Comparison of ENCODE assay signal across 17 mouse cellular contexts in the genomic region with DNA sequence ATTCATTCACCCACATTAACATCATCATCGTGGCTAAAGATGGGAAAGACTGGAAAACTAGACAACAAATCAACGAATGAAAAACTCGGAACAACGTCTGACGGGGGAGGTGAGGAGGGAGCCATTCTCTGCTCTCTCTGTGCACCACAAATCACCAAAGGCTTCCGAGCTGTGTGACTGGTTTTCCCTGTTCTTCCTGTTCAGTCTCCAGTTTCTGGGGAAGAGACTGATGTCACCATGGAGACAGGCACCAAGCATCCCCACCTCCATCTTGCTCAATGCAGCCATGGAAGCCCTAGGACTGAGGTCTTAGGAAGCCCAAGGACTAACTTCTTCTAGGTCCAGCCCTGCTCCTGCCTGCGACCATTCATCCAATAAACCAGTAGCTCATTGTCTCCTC.
DNase-seq lines count a peak whose midpoint lies in the region; ATAC-seq and TF ChIP-seq lines count a peak whose summit lies in the region.
"Had no signal": no experiment of that assay in that cellular context is flagged by ENCODE, and none has a peak within 500 bp of the region (broad histone marks: within the 10 kb centered on the region; RNA-seq: fewer than 3 reads in every experiment).

No protein-coding gene starts in this region.

- no peak overlapping the region for H3K9ac ChIP-seq in limb, embryonic 14.5 days (ENCODE audit: low read depth, low read length, severe bottlenecking)
- no peak overlapping the region for H3K9ac ChIP-seq in embryonic facial prominence, embryonic 14.5 days (ENCODE audit: low read depth, low read length)
- H3K9ac ChIP-seq: limb, embryonic 13.5 days; liver, embryonic 14.5 days had no signal

- no peak overlapping the region for H3K27ac ChIP-seq in limb, embryonic 14.5 days (replicated peaks; ENCODE audit: low read depth, low read length)
- no peak overlapping the region for H3K27ac ChIP-seq in limb, embryonic 10.5 days
- H3K27ac ChIP-seq in embryonic facial prominence, embryonic 14.5 days (replicated peaks; ENCODE audit: low read depth, low read length): no peak overlapping the region
- H3K27ac ChIP-seq: heart, adult 2 months; limb, embryonic 13.5 days; liver, embryonic 14.5 days; macrophage had no signal

- H3K27me3 ChIP-seq in limb, embryonic 14.5 days (ENCODE audit: control insufficient read depth, insufficient read depth, low read length): no peaks in the 10 kb centered on the region
- H3K27me3 ChIP-seq in limb, embryonic 10.5 days (ENCODE audit: low read depth, poor library complexity, severe bottlenecking): no peaks in the 10 kb centered on the region
- H3K27me3 ChIP-seq in embryonic facial prominence, embryonic 14.5 days (replicated peaks; ENCODE audit: control insufficient read depth, insufficient read depth, low read length): no peaks in the 10 kb centered on the region
- H3K27me3 ChIP-seq: limb, embryonic 13.5 days had no signal

- peak; percentile 42 for DNase-seq in limb, embryonic 14.5 days (ENCODE audit: low spot score)
- no peak for DNase-seq in limb, embryonic 10.5 days (ENCODE audit: low spot score)
- DNase-seq in urinary bladder, postnatal 25 days (ENCODE audit: low spot score): peak; percentile 33
- no peak for DNase-seq in urinary bladder, postnatal 10 days (ENCODE audit: low spot score)
- peak; percentile 86 for DNase-seq in embryonic facial prominence, embryonic 14.5 days (ENCODE audit: low spot score)
- DNase-seq in gastrocnemius, postnatal 10 days: no peak
- no peak for DNase-seq in right cerebral cortex, postnatal 14 days
- DNase-seq: cerebellum, postnatal 10 days; heart, adult 2 months; heart, postnatal 36 days; kidney, adult 11 months; thymus, adult 2 months had no signal

- peaks cover 11% of the 10 kb centered on the region for H3K4me1 ChIP-seq in limb, embryonic 14.5 days (ENCODE audit: control insufficient read depth, insufficient read depth, low read length)
- peaks cover 35% of the 10 kb centered on the region for H3K4me1 ChIP-seq in limb, embryonic 10.5 days
- H3K4me1 ChIP-seq in embryonic facial prominence, embryonic 14.5 days (ENCODE audit: control insufficient read depth, insufficient read depth, low read length): peaks cover 22% of the 10 kb centered on the region

- TF ChIP-seq POLR2A in limb, embryonic 14.5 days (IDR thresholded peaks at IDR 0.05; ENCODE audit: borderline replicate concordance, extremely low read depth, insufficient read depth, insufficient read length): no peak

- H3K36me3 ChIP-seq in limb, embryonic 14.5 days (ENCODE audit: control insufficient read depth, insufficient read depth, low read length): no peaks in the 10 kb centered on the region
- no peaks in the 10 kb centered on the region for H3K36me3 ChIP-seq in limb, embryonic 10.5 days
- no peaks in the 10 kb centered on the region for H3K36me3 ChIP-seq in embryonic facial prominence, embryonic 14.5 days (ENCODE audit: control insufficient read depth, insufficient read depth, low read length)
- H3K36me3 ChIP-seq: limb, embryonic 13.5 days had no signal

- H3K4me3 ChIP-seq in limb, embryonic 14.5 days (replicated peaks; ENCODE audit: low read length): no peak overlapping the region
- no peak overlapping the region for H3K4me3 ChIP-seq in limb, embryonic 10.5 days
- no peak overlapping the region for H3K4me3 ChIP-seq in embryonic facial prominence, embryonic 14.5 days (ENCODE audit: low read depth, low read length)
- H3K4me3 ChIP-seq: heart, adult 2 months; limb, embryonic 13.5 days had no signal

- no peaks in the 10 kb centered on the region for H3K9me3 ChIP-seq in limb, embryonic 14.5 days (ENCODE audit: control insufficient read depth, low read length)
- H3K9me3 ChIP-seq in limb, embryonic 10.5 days (replicated peaks): no peaks in the 10 kb centered on the region
- no peaks in the 10 kb centered on the region for H3K9me3 ChIP-seq in embryonic facial prominence, embryonic 14.5 days (ENCODE audit: control insufficient read depth, low read length)
- H3K9me3 ChIP-seq: limb, embryonic 13.5 days had no signal

- no peak overlapping the region for H3K4me2 ChIP-seq in limb, embryonic 14.5 days (replicated peaks; ENCODE audit: low read depth, low read length, severe bottlenecking)
- no peak overlapping the region for H3K4me2 ChIP-seq in embryonic facial prominence, embryonic 14.5 days (ENCODE audit: low read depth, low read length)
- H3K4me2 ChIP-seq: limb, embryonic 13.5 days; midbrain, embryonic 11.5 days had no signal

- ATAC-seq in limb, embryonic 14.5 days (ENCODE audit: low FRiP score, low read depth): no peak
- peak; percentile 72 for ATAC-seq in embryonic facial prominence, embryonic 14.5 days (ENCODE audit: low read depth)
- ATAC-seq: hindbrain, embryonic 16.5 days had no signal

- 66% methylated on average over 7 of the region's 7 CpGs for WGBS in limb, embryonic 14.5 days
- 78% methylated on average over 7 of the region's 7 CpGs for WGBS in limb, embryonic 10.5 days
- WGBS in embryonic facial prominence, embryonic 14.5 days: 63% methylated on average over 7 of the region's 7 CpGs

Comparison
In these comparisons a context has a peak if more than half of its experiments do, and no peak if none do; other contexts are left out.
1. DNase-seq: peak in limb, embryonic 14.5 days (single experiment), urinary bladder, postnatal 25 days (single experiment) and embryonic facial prominence, embryonic 14.5 days (single experiment); none in limb, embryonic 10.5 days (single experiment), urinary bladder, postnatal 10 days (single experiment), gastrocnemius, postnatal 10 days (single experiment) and right cerebral cortex, postnatal 14 days (single experiment).